Mouse (Mus musculus) ES-E14 (cell line): ENCODE measurements around the gene Asic2. TPM values are rescaled to one million over a fixed set of nuclear protein-coding genes. Genes with fewer than 3 reads are reported as not detected.

ENCODE experiments used
- DNase-seq: peaks from one replicate; pipeline ENCODE4 v3.0.0-alpha.2; 2013; ENCODE audit warnings: low read depth, low spot score
- H3K27ac ChIP-seq: 2 replicates; pipeline ENCODE4 v1.5.1; 2012; ENCODE audit warnings: low read depth, mild to moderate bottlenecking, low read length, moderate library complexity, mixed read lengths; ENCODE audit not compliant: poor library complexity, insufficient read depth, severe bottlenecking
- H3K36me3 ChIP-seq: 2 replicates; pipeline ENCODE4 v1.6.1; 2012; ENCODE audit warnings: mild to moderate bottlenecking, low read length, moderate library complexity, mixed read lengths; ENCODE audit not compliant: control insufficient read depth, poor library complexity, insufficient read depth, severe bottlenecking
- H3K4me1 ChIP-seq, 2 experiments: fragments of 150-350 bp in 1 of 2; sonication (generic) in 1 of 2; 2 replicates each; pipeline ENCODE4 v1.6.1; 2012; ENCODE audit warnings: low read length in 2 of 2, mild to moderate bottlenecking in 1 of 2, mixed read lengths in 1 of 2; ENCODE audit not compliant: control insufficient read depth in 2 of 2, insufficient read depth in 2 of 2, poor library complexity in 1 of 2
- H3K4me3 ChIP-seq, 2 experiments: fragments of 150-350 bp in 1 of 2; sonication (generic) in 1 of 2; 2 replicates each; pipeline ENCODE4 v1.5.1; 2012; ENCODE audit warnings: low read length in 2 of 2, low read depth in 1 of 2, mild to moderate bottlenecking in 1 of 2, mixed read lengths in 1 of 2; ENCODE audit not compliant: insufficient read depth in 1 of 2, poor library complexity in 1 of 2, severe bottlenecking in 1 of 2
- H3K9ac ChIP-seq: 2 replicates; pipeline ENCODE4 v1.6.1; 2012; ENCODE audit warnings: low read depth, mild to moderate bottlenecking, low read length, mixed read lengths; ENCODE audit not compliant: poor library complexity, insufficient read depth, severe bottlenecking
- H3K9me3 ChIP-seq: fragments of 150-350 bp; sonication (generic); 2 replicates; pipeline ENCODE4 v1.6.1; 2012; ENCODE audit warnings: low read depth, mild to moderate bottlenecking, low read length; ENCODE audit not compliant: control insufficient read depth, insufficient read depth
- CHD2 ChIP-seq: IDR thresholded peaks from 2 replicates; pipeline ENCODE4 v1.6.1; 2014; ENCODE audit warnings: mild to moderate bottlenecking, low read depth, low read length, inconsistent platforms
- HCFC1 ChIP-seq: IDR thresholded peaks from 2 replicates; pipeline ENCODE4 v1.6.1; 2012; ENCODE audit warnings: low read length, inconsistent platforms, borderline replicate concordance; ENCODE audit not compliant: insufficient read depth
- MAFK ChIP-seq: IDR thresholded peaks from 2 replicates; pipeline ENCODE4 v1.6.1; 2014; ENCODE audit warnings: mild to moderate bottlenecking, low read depth, low read length, inconsistent platforms; ENCODE audit not compliant: insufficient read depth
- ZC3H11A ChIP-seq: IDR thresholded peaks from 2 replicates; pipeline ENCODE4 v1.6.1; 2012; ENCODE audit warnings: low read depth, mild to moderate bottlenecking, inconsistent platforms, low read length, borderline replicate concordance
- ZNF384 ChIP-seq: IDR thresholded peaks from 2 replicates; pipeline ENCODE4 v1.6.1; 2012; ENCODE audit warnings: low read depth, low read length, inconsistent platforms
- in situ Hi-C, 2 experiments: fragments of 600-800 bp; cut with MboI; formaldehyde crosslinking; loops; one replicate each; pipeline ENCODE4 v1.15.1; 2025; ENCODE audit warnings: low sequenced_read_pairs in 2 of 2, inconsistent platforms in 1 of 2; ENCODE audit not compliant: unreplicated experiment in 2 of 2
- total RNA-seq: library from RNA; depleted of rRNA; stranded (reverse); fragments of 300-350 nt; gene quantifications from 2 replicates; pipeline ENCODE4 v1.2.3, GENCODE M21; 2012

The Asic2 gene
- total RNA-seq, 1 experiment = 0.13 TPM

DNA sequence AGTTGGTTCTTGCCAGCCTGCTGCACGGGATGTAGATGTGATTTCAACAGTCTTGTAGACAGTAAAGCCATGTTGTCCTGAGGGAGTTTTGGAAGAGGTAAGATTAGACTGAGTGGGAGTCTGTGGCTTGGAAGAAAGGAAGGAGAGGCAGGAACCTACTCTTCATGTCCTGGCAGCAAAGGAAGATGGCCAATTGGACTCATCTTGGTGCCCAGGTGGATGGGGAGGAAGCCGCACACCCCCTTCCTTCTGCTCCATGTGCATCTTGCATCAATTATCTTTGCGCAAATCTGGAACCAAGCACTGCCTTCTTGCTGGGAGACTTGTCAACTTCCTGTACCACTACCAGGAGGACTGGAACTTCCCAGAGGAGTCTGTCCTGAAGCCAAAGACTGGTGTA is 403.4 kb downstream of the Asic2 start:
- Histone ChIP-seq H3K9me3 (no peaks in the 10 kb centered on the region), H3K36me3 (no peaks in the 10 kb centered on the region), H3K4me3 (no peak overlapping the region), H3K9ac (no peak overlapping the region), H3K27ac (no peak overlapping the region), H3K4me1 (no peaks in the 10 kb centered on the region)
- in situ Hi-C loops = no loop called here
- no peak for DNase-seq
- no peak for TF ChIP-seq CHD2
- TF ChIP-seq ZC3H11A = no peak
- no peak for TF ChIP-seq MAFK
- no peak for TF ChIP-seq ZNF384
- no peak for TF ChIP-seq HCFC1

DNA sequence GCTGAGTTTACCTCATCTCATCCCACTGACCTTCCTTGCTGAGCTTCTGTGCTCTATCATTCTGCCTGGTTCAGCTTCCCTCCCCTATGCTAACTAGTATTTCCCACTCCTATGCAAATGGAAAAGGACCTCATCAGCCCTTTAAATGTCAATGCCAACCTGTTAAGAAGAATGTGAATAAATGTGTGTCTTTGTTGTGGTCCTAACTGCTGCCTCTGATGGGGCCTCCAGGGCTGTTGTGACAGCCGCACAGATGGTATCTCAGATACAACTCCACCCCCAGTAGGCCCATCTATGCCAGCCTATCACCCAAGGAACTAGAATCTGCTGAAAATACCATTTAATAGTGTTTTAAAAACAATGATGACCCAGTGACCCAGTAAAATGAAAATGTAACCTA is 407.9 kb downstream of the Asic2 start:
- DNase-seq = no peak
- Histone ChIP-seq H3K9me3 (no peaks in the 10 kb centered on the region), H3K9ac (no peak overlapping the region), H3K36me3 (no peaks in the 10 kb centered on the region), H3K4me3 (no peak overlapping the region), H3K4me1 (no peaks in the 10 kb centered on the region), H3K27ac (no peak overlapping the region)
- TF ChIP-seq HCFC1 (no peak), ZC3H11A (no peak), CHD2 (no peak), ZNF384 (no peak), MAFK (no peak)
- in situ Hi-C loops = no loop called here

DNA sequence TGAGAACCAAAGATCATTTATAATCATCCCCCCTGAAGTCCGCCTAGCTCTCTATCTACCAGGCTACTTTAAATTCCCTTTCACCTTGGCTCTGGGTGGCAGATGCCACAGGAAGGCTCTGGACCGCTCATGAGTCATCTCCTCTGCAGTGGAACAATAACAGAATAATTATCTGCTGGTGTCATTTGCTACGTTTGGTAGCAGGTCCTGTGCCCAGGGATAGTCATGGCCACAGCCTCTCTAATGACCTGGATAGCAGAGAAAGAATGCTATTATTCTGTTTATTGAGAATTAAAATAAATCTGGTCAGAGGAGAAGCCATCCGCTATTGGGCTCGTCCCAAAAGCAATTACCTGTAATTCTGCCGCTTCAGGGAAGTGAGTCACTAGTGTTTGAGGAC is 425.1 kb downstream of the Asic2 start:
- no peaks in the 10 kb centered on the region for H3K36me3 ChIP-seq
- in situ Hi-C loops = no loop called here
- TF ChIP-seq MAFK = no peak
- no peak for TF ChIP-seq HCFC1
- no peak for TF ChIP-seq CHD2
- TF ChIP-seq ZC3H11A = no peak
- TF ChIP-seq ZNF384 = no peak
- H3K4me1 ChIP-seq = no peaks in the 10 kb centered on the region
- H3K4me3 ChIP-seq = no peak overlapping the region
- no peak for DNase-seq
- no peak overlapping the region for H3K27ac ChIP-seq
- no peak overlapping the region for H3K9ac ChIP-seq
- H3K9me3 ChIP-seq = 0 out of 2 replicates have a peak, but pooled peaks cover 2% of the 10 kb centered on the region

DNA sequence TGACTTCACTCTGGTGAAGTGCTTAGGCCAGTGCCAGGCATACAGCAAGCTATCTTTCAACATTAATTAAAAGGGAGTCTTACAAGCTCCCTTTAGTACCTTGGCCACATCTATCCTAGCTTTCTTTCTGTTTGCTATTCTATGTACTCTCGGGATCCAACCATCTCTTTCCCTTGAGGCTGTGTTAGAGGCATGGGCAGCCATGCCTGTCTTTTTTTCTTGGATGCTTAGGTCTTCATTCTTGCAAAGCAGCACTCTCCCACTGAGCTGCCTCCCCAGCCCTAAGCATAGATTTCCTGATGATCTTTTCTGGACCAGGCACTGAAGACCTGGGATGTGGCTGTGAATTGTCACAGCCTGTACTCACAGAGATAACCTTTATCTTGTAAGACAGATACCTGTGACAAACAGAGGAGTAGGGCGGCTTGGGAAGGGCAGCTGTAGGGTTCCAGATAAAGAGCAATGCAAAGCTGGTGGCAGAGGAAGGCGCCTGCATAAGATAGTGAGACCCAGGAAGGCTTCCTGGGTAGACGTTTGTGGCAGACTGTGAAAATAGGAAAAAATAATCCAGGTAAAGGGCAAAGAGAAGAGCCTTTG is 433.0 kb downstream of the Asic2 start:
- no peak for DNase-seq
- in situ Hi-C loops = no loop called here
- no peaks in the 10 kb centered on the region for H3K4me1 ChIP-seq
- TF ChIP-seq ZC3H11A (no peak), CHD2 (no peak), MAFK (no peak)
- H3K27ac ChIP-seq = no peak overlapping the region
- no peaks in the 10 kb centered on the region for H3K36me3 ChIP-seq
- no peaks in the 10 kb centered on the region for H3K9me3 ChIP-seq
- H3K9ac ChIP-seq = no peak overlapping the region
- no peak overlapping the region for H3K4me3 ChIP-seq

DNA sequence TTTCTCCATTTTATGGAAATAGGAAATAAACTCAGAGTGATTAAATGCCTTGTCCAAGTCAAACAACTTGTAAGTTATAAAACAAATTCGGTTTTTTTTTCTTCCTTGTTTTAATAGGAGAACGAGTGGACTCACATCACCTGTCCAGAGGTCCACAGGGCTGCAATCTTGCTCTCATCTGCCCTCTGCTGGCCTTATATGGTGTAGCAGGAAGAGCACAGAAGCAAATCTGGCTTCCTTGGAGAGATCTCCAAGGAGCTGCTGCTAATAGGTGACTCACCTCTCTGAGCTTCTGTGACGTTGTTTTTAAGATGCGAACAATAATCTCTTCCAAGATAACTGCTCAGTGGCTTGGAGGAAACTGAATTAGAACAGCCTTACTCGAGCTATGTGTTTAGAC is 433.6 kb downstream of the Asic2 start:
- Histone ChIP-seq H3K4me1 (no peaks in the 10 kb centered on the region), H3K9ac (no peak overlapping the region), H3K27ac (no peak overlapping the region), H3K36me3 (no peaks in the 10 kb centered on the region), H3K4me3 (no peak overlapping the region), H3K9me3 (no peaks in the 10 kb centered on the region)
- DNase-seq = peak; percentile 43
- in situ Hi-C loops = no loop called here
- peak; percentile 43; the same call in 1 of the 2 replicates for TF ChIP-seq ZC3H11A
- TF ChIP-seq MAFK = no peak
